Mouse (Mus musculus) T-helper 2 cell (primary cell): ENCODE measurements around the gene Gnat1.

ENCODE experiments used
- in situ Hi-C: fragments of 300-600 bp; cut with MboI, MseI; formaldehyde crosslinking; loops from one replicate; pipeline ENCODE4 v1.15.1; 2025; ENCODE audit warnings: high pct_unique_total_duplicates

Gnat1 gene

GRCm38 (mm10) chr9:107675671-107676301 lies 3.7 kb downstream of the Gnat1 start:
- in situ Hi-C loops: loop anchor here (5.0 to 10.0 kb wide), 2 partner anchors 68 to 579 kb away; partner anchors contain the start of gene Sema3b

GRCm38 (mm10) chr9:107674609-107675429 lies 4.7 kb downstream of the Gnat1 start:
- in situ Hi-C loops: loop anchor here (5.0 to 10.0 kb wide), 2 partner anchors 68 to 580 kb away; partner anchors contain the start of gene Sema3b

- in situ Hi-C loops: loop anchor here (10.0 kb wide), 1 partner anchor 585 kb away; no protein-coding TSS in a partner anchor
These were observed 9.3 kb downstream of the Gnat1 start for GRCm38 (mm10) chr9:107670259-107670658.

GRCm38 (mm10) chr9:107669480-107669945 lies 10.0 kb downstream of the Gnat1 start, which contains the start of gene Slc38a3:
TSS of gene Slc38a3 (minus strand) at chr9:107669530.
- in situ Hi-C loops: no loop called here

- in situ Hi-C loops: no loop called here
These were observed 10.6 kb downstream of the Gnat1 start for GRCm38 (mm10) chr9:107668916-107669315.

- in situ Hi-C loops: no loop called here
These were observed 11.5 kb downstream of the Gnat1 start for GRCm38 (mm10) chr9:107668011-107668410.

GRCm38 (mm10) chr9:107667219-107667618 lies 12.3 kb downstream of the Gnat1 start:
- in situ Hi-C loops: no loop called here

GRCm38 (mm10) chr9:107666751-107667205 lies 12.7 kb downstream of the Gnat1 start:
- in situ Hi-C loops: no loop called here

GRCm38 (mm10) chr9:107665308-107665707 lies 14.2 kb downstream of the Gnat1 start:
- in situ Hi-C loops: no loop called here

GRCm38 (mm10) chr9:107663525-107663924 lies 16.0 kb downstream of the Gnat1 start:
- in situ Hi-C loops: no loop called here

- in situ Hi-C loops: no loop called here
These were observed 17.2 kb downstream of the Gnat1 start for GRCm38 (mm10) chr9:107662342-107662741.

- in situ Hi-C loops: no loop called here
These were observed 18.7 kb downstream of the Gnat1 start for GRCm38 (mm10) chr9:107660777-107661176.

GRCm38 (mm10) chr9:107659961-107660360 lies 19.6 kb downstream of the Gnat1 start:
- in situ Hi-C loops: no loop called here

- in situ Hi-C loops: no loop called here
These were observed 20.0 kb downstream of the Gnat1 start for GRCm38 (mm10) chr9:107659551-107659950.

GRCm38 (mm10) chr9:107658096-107658495 lies 21.4 kb downstream of the Gnat1 start:
- in situ Hi-C loops: no loop called here

- in situ Hi-C loops: no loop called here
These were observed 22.4 kb downstream of the Gnat1 start for GRCm38 (mm10) chr9:107657144-107657543.

- in situ Hi-C loops: loop anchor here (5.0 kb wide), 1 partner anchor 53 kb away; no protein-coding TSS in a partner anchor
These were observed 24.9 kb downstream of the Gnat1 start for GRCm38 (mm10) chr9:107654585-107654984.

- in situ Hi-C loops: loop anchor here (5.0 kb wide), 1 partner anchor 54 kb away; no protein-coding TSS in a partner anchor
These were observed 26.0 kb downstream of the Gnat1 start for GRCm38 (mm10) chr9:107653474-107653873.

- in situ Hi-C loops: loop anchor here (5.0 kb wide), 1 partner anchor 56 kb away; no protein-coding TSS in a partner anchor
These were observed 28.6 kb downstream of the Gnat1 start for GRCm38 (mm10) chr9:107650708-107651481.

- in situ Hi-C loops: loop anchor here (5.0 kb wide), 1 partner anchor 57 kb away; no protein-coding TSS in a partner anchor
These were observed 29.3 kb downstream of the Gnat1 start for GRCm38 (mm10) chr9:107650225-107650624.

GRCm38 (mm10) chr9:107648767-107649166 lies 30.7 kb downstream of the Gnat1 start:
- in situ Hi-C loops: no loop called here
